Mouse (Mus musculus): ENCODE data around the gene Gm10961. TPM values are rescaled to one million over a fixed set of nuclear protein-coding genes. Genes with fewer than 3 reads are reported as not detected.
A peak's percentile ranks its signal among the peaks of the same experiment; 100 is the strongest.

Gene Gm10961
- polyA plus RNA-seq, 1 experiment from 2014 or later, result not detected

GRCm38 (mm10) chr3:107608808-107609207, 22.3 kb upstream of the Gm10961 start:
- peaks cover 4% of the 10 kb centered on the region for H3K27me3 ChIP-seq (replicated peaks; ENCODE audit: control insufficient read depth, insufficient read depth, low read length)
- 22% methylated on average over 4 of the region's 4 CpGs for WGBS

GRCm38 (mm10) chr3:107609376-107609775, 21.7 kb upstream of the Gm10961 start:
- Histone ChIP-seq H3K36me3 (ENCODE audit: control insufficient read depth, insufficient read depth, low read length) (peaks cover 13% of the 10 kb centered on the region; the same call in 1 of the 2 replicates), H3K4me3 (ENCODE audit: low read depth, low read length) (no peak overlapping the region), H3K9ac (ENCODE audit: low read depth, low read length) (no peak overlapping the region), H3K27ac (ENCODE audit: low read depth, low read length) (no peak overlapping the region), H3K27me3 (replicated peaks; ENCODE audit: control insufficient read depth, insufficient read depth, low read length) (no peaks in the 10 kb centered on the region; the same call in 1 of the 2 replicates), H3K4me2 (no peak overlapping the region), H3K4me1 (replicated peaks; ENCODE audit: control insufficient read depth, insufficient read depth, low read length) (peaks cover 19% of the 10 kb centered on the region), H3K9me3 (ENCODE audit: control insufficient read depth, low read length) (no peaks in the 10 kb centered on the region)
- 71% methylated on average over 3 of the region's 3 CpGs for WGBS
- no peak for DNase-seq (ENCODE audit: low spot score)
- ATAC-seq (replicated peaks; ENCODE audit: low FRiP score), result no peak

More at GRCm38 (mm10) chr3:107608808-107609207, 22.3 kb upstream of the Gm10961 start:
- Histone ChIP-seq H3K36me3 (ENCODE audit: control insufficient read depth, insufficient read depth, low read length) (peaks cover 9% of the 10 kb centered on the region; the same call in 1 of the 2 replicates), H3K9me3 (ENCODE audit: control insufficient read depth, low read length) (no peaks in the 10 kb centered on the region), H3K4me3 (ENCODE audit: low read depth, low read length) (no peak overlapping the region), H3K4me2 (no peak overlapping the region), H3K27ac (ENCODE audit: low read depth, low read length) (no peak overlapping the region), H3K4me1 (replicated peaks; ENCODE audit: control insufficient read depth, insufficient read depth, low read length) (peaks cover 19% of the 10 kb centered on the region), H3K9ac (ENCODE audit: low read depth, low read length) (no peak overlapping the region)
- ATAC-seq (replicated peaks; ENCODE audit: low FRiP score) (0 out of 2 replicates have a peak, but pooled peaks have one; percentile 13), DNase-seq (ENCODE audit: low spot score) (no peak)

- no peak overlapping the region for H3K9ac ChIP-seq (ENCODE audit: low read depth, low read length)
Observed at GRCm38 (mm10) chr3:107611394-107611793, 19.7 kb upstream of the Gm10961 start.

GRCm38 (mm10) chr3:107612902-107613525, 18.1 kb upstream of the Gm10961 start:
- Histone ChIP-seq H3K9ac (ENCODE audit: low read depth, low read length) (no peak overlapping the region), H3K27ac (ENCODE audit: low read depth, low read length) (no peak overlapping the region), H3K27me3 (replicated peaks; ENCODE audit: control insufficient read depth, insufficient read depth, low read length) (no peaks in the 10 kb centered on the region), H3K4me3 (ENCODE audit: low read depth, low read length) (no peak overlapping the region), H3K9me3 (ENCODE audit: control insufficient read depth, low read length) (no peaks in the 10 kb centered on the region), H3K36me3 (ENCODE audit: control insufficient read depth, insufficient read depth, low read length) (peaks cover 39% of the 10 kb centered on the region; the same call in 1 of the 2 replicates), H3K4me1 (replicated peaks; ENCODE audit: control insufficient read depth, insufficient read depth, low read length) (peaks cover 14% of the 10 kb centered on the region), H3K4me2 (no peak overlapping the region)
- ATAC-seq (replicated peaks; ENCODE audit: low FRiP score) (0 out of 2 replicates have a peak, but pooled peaks have one; percentile 35), DNase-seq (ENCODE audit: low spot score) (no peak)
- 87% methylated on average over 11 of the region's 11 CpGs for WGBS

More at GRCm38 (mm10) chr3:107611394-107611793, 19.7 kb upstream of the Gm10961 start:
- Histone ChIP-seq H3K27me3 (replicated peaks; ENCODE audit: control insufficient read depth, insufficient read depth, low read length) (no peaks in the 10 kb centered on the region), H3K36me3 (ENCODE audit: control insufficient read depth, insufficient read depth, low read length) (peaks cover 30% of the 10 kb centered on the region; the same call in 1 of the 2 replicates), H3K9me3 (ENCODE audit: control insufficient read depth, low read length) (no peaks in the 10 kb centered on the region), H3K4me3 (ENCODE audit: low read depth, low read length) (no peak overlapping the region), H3K4me1 (replicated peaks; ENCODE audit: control insufficient read depth, insufficient read depth, low read length) (peaks cover 14% of the 10 kb centered on the region), H3K4me2 (no peak overlapping the region), H3K27ac (ENCODE audit: low read depth, low read length) (no peak overlapping the region)
- WGBS, result 83% methylated on average over 4 of the region's 4 CpGs
- ATAC-seq (replicated peaks; ENCODE audit: low FRiP score) (no peak), DNase-seq (ENCODE audit: low spot score) (no peak)

- Histone ChIP-seq H3K36me3 (ENCODE audit: control insufficient read depth, insufficient read depth, low read length) (peaks cover 48% of the 10 kb centered on the region), H3K9me3 (ENCODE audit: control insufficient read depth, low read length) (no peaks in the 10 kb centered on the region), H3K27me3 (replicated peaks; ENCODE audit: control insufficient read depth, insufficient read depth, low read length) (no peaks in the 10 kb centered on the region), H3K4me3 (ENCODE audit: low read depth, low read length) (no peak overlapping the region), H3K27ac (ENCODE audit: low read depth, low read length) (no peak overlapping the region), H3K4me1 (replicated peaks; ENCODE audit: control insufficient read depth, insufficient read depth, low read length) (no peaks in the 10 kb centered on the region), H3K9ac (ENCODE audit: low read depth, low read length) (no peak overlapping the region), H3K4me2 (no peak overlapping the region)
- ATAC-seq (replicated peaks; ENCODE audit: low FRiP score) (no peak), DNase-seq (ENCODE audit: low spot score) (no peak)
- 96% methylated on average over 3 of the region's 3 CpGs for WGBS
Observed at GRCm38 (mm10) chr3:107617800-107618199, 13.3 kb upstream of the Gm10961 start.

- DNase-seq (ENCODE audit: low spot score) (no peak), ATAC-seq (replicated peaks; ENCODE audit: low FRiP score) (no peak)
- WGBS, result 92% methylated on average over 6 of the region's 6 CpGs
Observed at GRCm38 (mm10) chr3:107619911-107620310, 11.2 kb upstream of the Gm10961 start.

GRCm38 (mm10) chr3:107621286-107622075, 9.6 kb upstream of the Gm10961 start:
- 89% methylated on average over 21 of the region's 21 CpGs for WGBS
- no peak overlapping the region for H3K4me2 ChIP-seq
- peaks cover 38% of the 10 kb centered on the region for H3K36me3 ChIP-seq (ENCODE audit: control insufficient read depth, insufficient read depth, low read length)
- no peaks in the 10 kb centered on the region for H3K4me1 ChIP-seq (replicated peaks; ENCODE audit: control insufficient read depth, insufficient read depth, low read length)
- H3K27me3 ChIP-seq (replicated peaks; ENCODE audit: control insufficient read depth, insufficient read depth, low read length), result no peaks in the 10 kb centered on the region
- H3K4me3 ChIP-seq (ENCODE audit: low read depth, low read length), result no peak overlapping the region
- no peaks in the 10 kb centered on the region for H3K9me3 ChIP-seq (ENCODE audit: control insufficient read depth, low read length)
- no peak overlapping the region for H3K27ac ChIP-seq (ENCODE audit: low read depth, low read length)
- DNase-seq (ENCODE audit: low spot score), result no peak
- H3K9ac ChIP-seq (ENCODE audit: low read depth, low read length), result no peak overlapping the region
- ATAC-seq (replicated peaks; ENCODE audit: low FRiP score), result no peak

More at GRCm38 (mm10) chr3:107619911-107620310, 11.2 kb upstream of the Gm10961 start:
- Histone ChIP-seq H3K4me3 (ENCODE audit: low read depth, low read length) (no peak overlapping the region), H3K4me2 (no peak overlapping the region), H3K9ac (ENCODE audit: low read depth, low read length) (no peak overlapping the region), H3K27ac (ENCODE audit: low read depth, low read length) (no peak overlapping the region), H3K4me1 (replicated peaks; ENCODE audit: control insufficient read depth, insufficient read depth, low read length) (no peaks in the 10 kb centered on the region), H3K27me3 (replicated peaks; ENCODE audit: control insufficient read depth, insufficient read depth, low read length) (no peaks in the 10 kb centered on the region), H3K9me3 (ENCODE audit: control insufficient read depth, low read length) (no peaks in the 10 kb centered on the region), H3K36me3 (ENCODE audit: control insufficient read depth, insufficient read depth, low read length) (peaks cover 45% of the 10 kb centered on the region)

GRCm38 (mm10) chr3:107622537-107622936, 8.6 kb upstream of the Gm10961 start:
- no peaks in the 10 kb centered on the region for H3K9me3 ChIP-seq (ENCODE audit: control insufficient read depth, low read length)
- H3K9ac ChIP-seq (ENCODE audit: low read depth, low read length), result no peak overlapping the region
- H3K27ac ChIP-seq (ENCODE audit: low read depth, low read length), result no peak overlapping the region
- no peak for ATAC-seq (replicated peaks; ENCODE audit: low FRiP score)
- H3K4me2 ChIP-seq, result no peak overlapping the region
- no peaks in the 10 kb centered on the region for H3K27me3 ChIP-seq (replicated peaks; ENCODE audit: control insufficient read depth, insufficient read depth, low read length)
- peaks cover 40% of the 10 kb centered on the region for H3K36me3 ChIP-seq (ENCODE audit: control insufficient read depth, insufficient read depth, low read length)
- 81% methylated on average over 7 of the region's 7 CpGs for WGBS
- H3K4me3 ChIP-seq (ENCODE audit: low read depth, low read length), result no peak overlapping the region
- DNase-seq (ENCODE audit: low spot score), result no peak
- H3K4me1 ChIP-seq (replicated peaks; ENCODE audit: control insufficient read depth, insufficient read depth, low read length), result no peaks in the 10 kb centered on the region
